Mouse (Mus musculus): ENCODE measurements around the gene Wdsub1. TPM values are rescaled to one million over a fixed set of nuclear protein-coding genes. Genes with fewer than 3 reads are reported as not detected.
"Not testable (repeated sequence)": the region's sequence is repeated elsewhere in the genome, so short reads cannot be mapped to it uniquely, and the experiment has no call there.

The Wdsub1 gene
- total RNA-seq (2014; fragmentation: Nextera tagmentation) (6.3 and 11.1 TPM in 2 replicates), total RNA-seq (2017) (9.2 and 9.7 TPM in 2 replicates)

- peak; percentile 92 for ATAC-seq (replicated peaks; ENCODE audit: poor library complexity, severe bottlenecking)
These were observed at the start of gene Wdsub1 for GRCm38 (mm10) chr2:59881831-59882741. Gene Wdsub1 (minus strand): TSS chr2:59882591.

GRCm38 (mm10) chr2:59913610-59914009, 31.2 kb upstream of the Wdsub1 start:
- no peak for ATAC-seq (replicated peaks; ENCODE audit: poor library complexity, severe bottlenecking)

DNA sequence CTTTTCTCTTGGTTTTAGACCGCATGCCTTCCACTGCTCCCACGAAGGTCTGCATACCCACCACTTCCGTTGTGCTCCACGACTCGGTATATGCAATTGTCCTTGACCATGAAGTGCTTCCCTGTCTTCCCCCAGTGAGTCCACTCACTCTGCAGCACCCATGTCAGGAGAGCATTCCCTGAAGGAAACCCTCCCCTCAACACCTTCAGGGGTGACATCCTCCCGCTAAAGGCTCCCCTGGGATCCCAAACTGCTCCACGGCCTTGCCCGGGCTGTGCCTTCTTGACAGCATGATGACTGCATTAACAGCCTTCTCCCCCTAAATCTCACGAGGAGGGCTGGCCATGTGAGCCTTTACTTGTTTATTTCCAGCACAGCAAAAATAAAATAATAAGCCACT, 25.7 kb upstream of the Wdsub1 start:
- no peak for ATAC-seq (replicated peaks; ENCODE audit: poor library complexity, severe bottlenecking)

- ATAC-seq (replicated peaks; ENCODE audit: poor library complexity, severe bottlenecking), result no peak
These were observed 21.6 kb upstream of the Wdsub1 start for GRCm38 (mm10) chr2:59904007-59904406.

DNA sequence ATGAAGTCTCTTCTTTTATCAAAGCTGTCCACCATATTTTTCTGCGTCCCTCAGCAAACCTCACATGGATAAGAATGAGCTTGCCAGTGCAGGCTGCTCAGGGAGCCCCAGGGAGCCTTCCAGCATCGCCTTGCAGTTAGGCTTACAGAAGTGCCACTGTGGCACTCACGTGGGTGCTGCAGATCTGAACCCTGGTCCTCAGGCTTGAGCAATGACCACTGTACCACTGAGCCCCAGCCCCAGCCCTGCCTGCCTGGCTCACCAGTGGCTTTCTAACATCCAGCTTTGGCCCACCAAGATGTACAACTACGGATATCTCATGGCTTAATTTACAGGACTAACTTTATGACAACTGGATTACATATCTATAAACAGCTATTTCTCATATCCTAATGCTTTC, 16.3 kb upstream of the Wdsub1 start:
- no peak for ATAC-seq (replicated peaks; ENCODE audit: poor library complexity, severe bottlenecking)

DNA sequence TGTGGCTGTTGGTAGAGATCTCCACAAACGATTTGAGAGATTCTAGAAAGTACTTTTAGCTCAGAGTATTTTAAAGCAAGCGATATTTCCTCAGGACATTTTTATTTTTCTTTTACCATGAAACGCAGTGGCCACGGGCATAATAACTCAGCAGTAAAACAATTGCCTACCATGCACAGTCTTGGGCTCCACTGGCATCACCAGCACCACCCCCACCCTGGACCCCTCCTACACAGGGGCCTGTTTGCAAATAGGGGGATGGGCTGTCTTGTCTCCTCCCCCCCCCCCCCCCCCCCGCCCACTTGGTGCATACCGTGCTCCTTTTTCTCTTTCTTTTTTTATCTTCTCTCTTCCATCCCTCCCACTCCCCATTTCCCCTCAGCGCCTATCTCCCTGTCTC, 15.7 kb upstream of the Wdsub1 start:
- ATAC-seq (replicated peaks; ENCODE audit: poor library complexity, severe bottlenecking), result no peak

DNA sequence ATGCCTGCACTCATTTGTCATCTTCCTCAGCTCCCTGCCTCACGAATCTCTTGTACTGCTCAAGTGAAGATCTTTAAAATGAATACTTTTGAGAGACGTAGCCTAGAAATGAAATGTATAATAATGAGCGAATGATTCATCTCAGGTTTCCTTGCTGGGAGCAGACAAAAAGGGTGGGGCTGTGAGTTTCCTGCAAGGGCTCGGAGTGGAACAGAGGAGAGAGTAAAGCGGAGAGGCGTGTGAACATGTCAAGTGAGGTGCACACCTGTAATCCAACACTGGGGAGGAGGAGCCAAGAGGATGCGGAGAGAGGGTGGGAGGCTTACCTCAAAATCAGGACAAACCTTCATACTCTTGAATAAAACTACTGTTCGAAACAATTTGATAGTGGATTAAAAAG, 14.4 kb upstream of the Wdsub1 start:
- ATAC-seq (replicated peaks; ENCODE audit: poor library complexity, severe bottlenecking), result no peak

DNA sequence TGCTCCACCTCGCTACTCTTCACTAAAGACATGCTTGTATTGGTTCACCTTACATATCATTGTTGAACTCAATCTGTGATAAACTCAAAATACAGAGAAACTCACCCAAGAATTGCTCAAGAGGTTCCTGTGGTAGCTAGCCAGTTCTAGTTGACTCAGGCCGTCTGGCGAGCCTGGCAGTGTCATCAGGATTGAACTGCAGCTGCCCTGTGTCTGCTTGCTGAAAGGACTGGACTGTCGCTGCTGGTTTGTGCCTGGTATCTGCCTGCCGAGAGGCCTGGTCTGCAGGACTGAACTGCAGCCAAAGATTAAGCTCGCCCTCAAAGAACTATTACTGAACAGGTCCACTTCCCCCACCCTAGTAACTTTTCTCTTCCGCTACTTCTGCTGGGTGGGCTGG, 14.0 kb upstream of the Wdsub1 start:
- no peak for ATAC-seq (replicated peaks; ENCODE audit: poor library complexity, severe bottlenecking)

GRCm38 (mm10) chr2:59889699-59890098, 7.3 kb upstream of the Wdsub1 start:
- ATAC-seq (replicated peaks; ENCODE audit: poor library complexity, severe bottlenecking), result peak; percentile 94

GRCm38 (mm10) chr2:59882742-59883281, 421 bp upstream of the Wdsub1 start:
- ATAC-seq (replicated peaks; ENCODE audit: poor library complexity, severe bottlenecking), result no peak

- ATAC-seq (replicated peaks; ENCODE audit: poor library complexity, severe bottlenecking), result 0 out of 2 replicates have a peak, but pooled peaks have one; percentile 18
These were observed 987 bp downstream of the Wdsub1 start for GRCm38 (mm10) chr2:59881404-59881803.

DNA sequence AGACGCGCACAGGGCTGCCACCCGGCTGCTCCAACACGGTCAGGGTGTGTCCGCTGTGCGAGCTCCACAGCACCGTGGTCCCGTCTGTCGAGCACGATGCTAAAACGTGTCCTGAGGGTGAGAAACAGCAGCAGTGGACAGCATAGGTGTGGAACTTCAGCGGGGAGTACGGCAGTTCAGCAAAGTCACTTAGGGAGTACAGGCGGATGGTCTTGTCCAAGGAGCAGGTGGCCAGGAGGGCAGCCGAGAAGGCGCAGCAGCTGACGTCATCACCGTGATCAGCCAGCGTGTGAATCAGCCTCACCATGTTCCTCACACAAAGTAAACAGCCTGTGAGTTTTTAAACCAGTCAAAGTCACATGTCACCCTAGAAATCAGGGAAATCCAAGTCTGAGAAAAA, 4.2 kb downstream of the Wdsub1 start:
- no peak for ATAC-seq (replicated peaks; ENCODE audit: poor library complexity, severe bottlenecking)

DNA sequence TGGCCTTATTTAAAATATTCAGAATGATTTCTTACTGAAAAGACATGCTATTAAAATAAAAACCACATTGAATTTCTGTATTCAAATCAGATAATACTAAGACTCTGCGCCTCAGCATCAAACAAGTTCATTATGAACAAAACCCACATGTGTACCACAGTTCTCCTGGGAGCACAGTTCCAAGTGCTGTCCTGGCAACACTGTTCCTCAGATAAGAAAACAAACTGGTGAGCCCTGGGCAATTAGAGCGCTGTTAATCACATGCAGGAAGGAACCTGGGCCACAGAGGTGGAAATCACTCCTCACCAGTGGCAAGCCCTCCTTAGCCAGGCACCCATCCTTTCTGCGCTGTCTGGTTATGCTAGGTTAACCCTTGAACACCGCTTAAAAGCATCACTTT, 5.1 kb downstream of the Wdsub1 start:
- no peak for ATAC-seq (replicated peaks; ENCODE audit: poor library complexity, severe bottlenecking)

- ATAC-seq (replicated peaks; ENCODE audit: poor library complexity, severe bottlenecking), result no peak
These were observed 5.9 kb downstream of the Wdsub1 start for GRCm38 (mm10) chr2:59876482-59876881.

GRCm38 (mm10) chr2:59870526-59870925, 11.9 kb downstream of the Wdsub1 start:
- ATAC-seq (replicated peaks; ENCODE audit: poor library complexity, severe bottlenecking), result no peak

DNA sequence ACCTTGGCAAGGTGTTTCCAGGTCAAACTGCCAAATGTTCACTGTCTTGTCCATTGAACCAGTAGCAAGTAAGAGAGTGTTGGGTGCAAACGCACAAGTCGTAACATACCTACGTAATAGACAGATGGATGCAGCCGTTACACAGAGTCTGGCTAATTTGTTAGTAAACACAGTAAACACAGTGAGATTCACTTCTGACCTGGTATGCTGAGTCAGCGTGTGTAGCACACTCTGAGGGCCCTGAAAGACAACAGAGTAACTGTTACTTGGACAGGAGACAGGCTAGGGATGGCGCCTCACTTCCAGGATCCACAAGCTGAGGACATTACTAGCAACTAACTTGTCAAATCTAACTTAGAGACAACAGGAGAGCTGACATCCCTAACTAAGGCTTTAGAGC, 19.8 kb downstream of the Wdsub1 start:
- ATAC-seq (replicated peaks; ENCODE audit: poor library complexity, severe bottlenecking), result no peak

GRCm38 (mm10) chr2:59854363-59854762, 28.0 kb downstream of the Wdsub1 start:
- no peak for ATAC-seq (replicated peaks; ENCODE audit: poor library complexity, severe bottlenecking)

GRCm38 (mm10) chr2:59853543-59853942, 28.8 kb downstream of the Wdsub1 start:
- ATAC-seq (replicated peaks; ENCODE audit: poor library complexity, severe bottlenecking), result no peak

DNA sequence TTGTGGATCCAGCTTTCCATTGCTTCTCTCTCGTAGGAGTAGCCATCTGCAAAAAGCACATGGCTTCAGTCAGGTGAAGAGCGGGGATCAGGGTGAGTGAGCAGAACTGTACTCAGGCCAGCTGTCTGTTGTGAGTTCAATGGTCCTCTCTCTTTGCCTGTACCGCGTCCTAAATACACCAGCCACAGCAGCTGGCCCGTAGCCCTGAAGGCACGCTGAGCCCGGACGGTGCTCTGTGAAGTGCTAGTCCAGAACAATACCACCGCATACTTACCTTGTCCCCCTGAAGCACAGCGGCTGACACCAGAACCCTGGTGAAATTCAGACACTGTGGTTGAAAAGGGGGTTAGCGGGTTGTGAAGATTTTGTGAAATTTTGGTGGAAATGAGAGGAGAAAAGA, 29.5 kb downstream of the Wdsub1 start:
- no peak for ATAC-seq (replicated peaks; ENCODE audit: poor library complexity, severe bottlenecking)

GRCm38 (mm10) chr2:59851885-59852284, 30.5 kb downstream of the Wdsub1 start:
- ATAC-seq (replicated peaks; ENCODE audit: poor library complexity, severe bottlenecking), result not testable (repeated sequence)

GRCm38 (mm10) chr2:59843848-59844247, 38.5 kb downstream of the Wdsub1 start:
- ATAC-seq (replicated peaks; ENCODE audit: poor library complexity, severe bottlenecking), result no peak

- no peak for ATAC-seq (replicated peaks; ENCODE audit: poor library complexity, severe bottlenecking)
These were observed 39.2 kb downstream of the Wdsub1 start for GRCm38 (mm10) chr2:59843156-59843555.

Measured in granulocyte monocyte progenitor cell, adult 5-6 weeks (primary cell).